Mouse (Mus musculus) kidney, postnatal 0 days (tissue): ENCODE data around the gene Tm4sf5. TPM values are rescaled to one million over a fixed set of nuclear protein-coding genes. Genes with fewer than 3 reads are reported as not detected.
A peak's percentile ranks its signal among the peaks of the same experiment; 100 is the strongest.
"Not testable (repeated sequence)": the region's sequence is repeated elsewhere in the genome, so short reads cannot be mapped to it uniquely, and the experiment has no call there.

Experiments
- ATAC-seq: fragments of 200-750 bp; cut with Nextera tagmentation; replicated peaks from 2 replicates; pipeline ENCODE4 v1.8.0; 2017; ENCODE audit warnings: low read depth, moderate number of reproducible peaks, moderate TSS enrichment, moderate library complexity; ENCODE audit not compliant: low FRiP score
- DNase-seq: peaks from one replicate; pipeline ENCODE4 v3.0.0-alpha.2; 2016; ENCODE audit warnings: low spot score
- H3K27ac ChIP-seq: fragments of 300-500 bp; sonication (generic); 2 replicates; pipeline ENCODE4 v1.5.1; 2014; ENCODE audit warnings: mild to moderate bottlenecking
- H3K27me3 ChIP-seq: fragments of 300-500 bp; sonication (generic); 2 replicates; pipeline ENCODE4 v1.6.1; 2014; ENCODE audit warnings: low read length, mixed read lengths; ENCODE audit not compliant: insufficient read depth
- H3K36me3 ChIP-seq: fragments of 300-500 bp; sonication (generic); 2 replicates; pipeline ENCODE4 v1.6.1; 2014; ENCODE audit warnings: low read length, mixed read lengths; ENCODE audit not compliant: insufficient read depth
- H3K4me1 ChIP-seq: fragments of 300-500 bp; sonication (generic); replicated peaks from 2 replicates; pipeline ENCODE4 v1.6.1; 2014; ENCODE audit warnings: antibody characterized with exemption, low read length, mixed read lengths; ENCODE audit not compliant: insufficient read depth
- H3K4me2 ChIP-seq: fragments of 300-500 bp; sonication (generic); 2 replicates; pipeline ENCODE4 v1.6.1; 2014; ENCODE audit warnings: mild to moderate bottlenecking, low read length, moderate library complexity, mixed read lengths
- H3K4me3 ChIP-seq: fragments of 300-500 bp; sonication (generic); replicated peaks from 2 replicates; pipeline ENCODE4 v1.5.1; 2014; ENCODE audit warnings: low read depth, low read length
- H3K9ac ChIP-seq: fragments of 300-500 bp; sonication (generic); 2 replicates; pipeline ENCODE4 v1.6.1; 2014; ENCODE audit warnings: low read depth, low read length
- H3K9me3 ChIP-seq: fragments of 300-500 bp; sonication (generic); replicated peaks from 2 replicates; pipeline ENCODE4 v1.6.1; 2016; ENCODE audit warnings: low read length, inconsistent platforms, mixed read lengths
- CTCF ChIP-seq: IDR thresholded peaks from 2 replicates; pipeline ENCODE4 v1.5.1; 2016; ENCODE audit warnings: antibody characterized with exemption, low read depth, mild to moderate bottlenecking, moderate library complexity
- WGBS: fragments of 180-500 bp; shearing (Covaris S2); extraction: QIAGEN DNeasy Blood & Tissue Kit; methylation state at CpG from one replicate; pipeline ENCODE4 v1.1.7; 2014; 5-methylcytosine and 5-hydroxymethylcytosine counted together
- polyA plus RNA-seq: library from polyadenylated mRNA; unstranded; fragments of >200 nt; fragmentation: Nextera tagmentation; extraction: Ambion mirVana; gene quantifications from 2 replicates; pipeline ENCODE4 v1.2.1, GENCODE M21; 2015

Tm4sf5 gene
- polyA plus RNA-seq, 1 experiment from 2014 or later: 1.5 TPM

- not testable (repeated sequence) for ATAC-seq, H3K9me3 ChIP-seq, H3K9ac ChIP-seq, H3K4me2 ChIP-seq, H3K27ac ChIP-seq, H3K4me1 ChIP-seq, DNase-seq, H3K27me3 ChIP-seq, H3K4me3 ChIP-seq
- peaks cover 20% of the 10 kb centered on the region for H3K36me3 ChIP-seq
- 84% methylated on average over 8 of the region's 8 CpGs for WGBS
- peak; percentile 32; the same call in 1 of the 2 replicates for TF ChIP-seq CTCF
These were observed 18.4 kb downstream of the Tm4sf5 start for GRCm38 (mm10) chr11:70523306-70523989.

- DNase-seq (no peak), ATAC-seq (no peak)
- H3K27ac ChIP-seq: no peak overlapping the region
- no peaks in the 10 kb centered on the region for H3K9me3 ChIP-seq
- peak overlapping the region; percentile 77 for H3K4me3 ChIP-seq
- peak overlapping the region; percentile 31; the same call in 1 of the 2 replicates for H3K9ac ChIP-seq
- no peaks in the 10 kb centered on the region for H3K27me3 ChIP-seq
- TF ChIP-seq CTCF: no peak
- WGBS: 7% methylated on average over 8 of the region's 8 CpGs
- H3K36me3 ChIP-seq: peaks cover 23% of the 10 kb centered on the region
- H3K4me2 ChIP-seq: peak overlapping the region; percentile 48
- peaks cover 5% of the 10 kb centered on the region; the same call in 1 of the 2 replicates for H3K4me1 ChIP-seq
These were observed 19.7 kb downstream of the Tm4sf5 start for GRCm38 (mm10) chr11:70524782-70525181.

DNA sequence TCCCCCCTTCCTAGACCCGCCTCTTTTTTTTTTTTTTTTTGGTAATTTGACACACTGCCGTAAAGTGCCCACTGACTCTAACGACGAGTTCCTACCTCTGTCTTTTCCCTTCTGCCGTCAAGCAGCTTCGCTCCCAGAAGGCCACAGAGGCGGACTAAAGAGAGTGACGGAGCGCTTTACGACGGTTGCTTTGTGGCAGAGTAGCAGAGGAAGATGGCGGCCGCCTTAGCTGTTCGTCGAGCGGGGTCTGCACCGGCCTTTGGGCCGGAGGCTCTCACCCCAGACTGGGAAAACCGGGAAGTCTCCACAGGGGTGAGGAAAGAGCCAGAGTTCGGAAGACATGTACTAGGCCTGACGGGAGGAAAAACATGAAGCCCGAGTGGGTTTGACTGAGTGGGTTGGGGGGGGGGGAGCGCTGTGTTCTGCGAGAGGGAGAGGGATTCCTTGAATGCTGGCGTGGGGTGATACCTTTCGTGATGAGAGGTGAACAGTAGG lies 20.2 kb downstream of the Tm4sf5 start, which contains the start of gene Psmb6:
Psmb6 (plus strand) TSS at position 184 of the 495 bp plus-strand sequence.
- peak within 1 kb of the TSS; percentile 73 for H3K4me2 ChIP-seq
- peak; percentile 99 for DNase-seq
- peak within 1 kb of the TSS; percentile 75 for H3K9ac ChIP-seq
- peak within 1 kb of the TSS; percentile 77 for H3K4me3 ChIP-seq
- under 1% methylated on average over 25 of the region's 26 CpGs for WGBS
- TF ChIP-seq CTCF: no peak
- H3K36me3 ChIP-seq: peaks cover 23% of the 10 kb centered on the region
- no peak within 1 kb of the TSS; the same call in 1 of the 2 replicates for H3K27ac ChIP-seq
- H3K4me1 ChIP-seq: peaks cover 5% of the 10 kb centered on the region; the same call in 1 of the 2 replicates
- H3K27me3 ChIP-seq: no peaks in the 10 kb centered on the region
- no peaks in the 10 kb centered on the region for H3K9me3 ChIP-seq
- peak; percentile 93 for ATAC-seq

DNA sequence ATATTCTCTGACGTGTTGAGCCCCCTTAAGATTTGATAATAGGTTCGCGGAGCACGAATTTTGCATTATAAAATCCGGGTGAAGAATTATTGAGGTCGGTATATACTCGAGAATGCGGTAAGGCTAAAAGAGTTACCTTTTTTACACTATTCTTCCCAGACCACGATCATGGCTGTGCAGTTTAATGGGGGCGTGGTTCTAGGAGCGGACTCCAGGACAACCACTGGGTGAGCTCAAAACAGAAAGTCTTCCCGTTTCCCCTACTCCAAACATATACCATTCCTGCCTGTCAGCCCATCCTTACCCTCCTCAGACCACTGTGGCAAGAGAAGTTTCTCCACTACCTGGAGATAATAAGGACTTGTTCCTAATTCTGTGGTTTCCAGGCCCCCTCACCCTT lies 20.7 kb downstream of the Tm4sf5 start:
- DNase-seq (peak; percentile 33), ATAC-seq (peak; percentile 38; the same call in 1 of the 2 replicates)
- H3K27ac ChIP-seq: no peak overlapping the region; the same call in 1 of the 2 replicates

DNA sequence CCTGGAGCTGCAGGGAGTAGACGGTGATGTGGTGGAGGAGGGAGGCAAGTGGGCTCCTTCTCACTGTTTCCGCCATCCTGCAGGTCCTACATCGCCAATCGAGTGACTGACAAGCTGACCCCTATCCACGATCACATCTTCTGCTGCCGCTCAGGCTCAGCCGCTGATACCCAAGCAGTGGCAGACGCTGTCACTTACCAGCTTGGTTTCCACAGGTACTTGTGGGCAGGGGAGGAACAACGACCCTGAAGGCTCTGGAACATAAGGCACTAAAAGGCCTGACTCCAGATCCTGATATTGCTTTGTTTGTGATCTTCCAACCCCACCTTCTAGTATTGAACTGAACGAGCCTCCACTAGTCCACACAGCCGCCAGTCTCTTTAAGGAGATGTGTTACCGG lies 21.2 kb downstream of the Tm4sf5 start:
- no peaks in the 10 kb centered on the region for H3K27me3 ChIP-seq
- H3K4me1 ChIP-seq: peaks cover 5% of the 10 kb centered on the region; the same call in 1 of the 2 replicates
- H3K4me2 ChIP-seq: peak overlapping the region; percentile 73
- peaks cover 23% of the 10 kb centered on the region for H3K36me3 ChIP-seq
- H3K9ac ChIP-seq: peak overlapping the region; percentile 75
- 84% methylated on average over 12 of the region's 12 CpGs for WGBS
- no peak for ATAC-seq
- no peak for TF ChIP-seq CTCF
- no peak for DNase-seq
- H3K9me3 ChIP-seq: no peaks in the 10 kb centered on the region
- no peak overlapping the region for H3K27ac ChIP-seq
- H3K4me3 ChIP-seq: peak overlapping the region; percentile 77; the same call in 1 of the 2 replicates

More for the DNA sequence above, 20.7 kb downstream of the Tm4sf5 start:
- Histone ChIP-seq H3K27me3 (no peaks in the 10 kb centered on the region), H3K9me3 (no peaks in the 10 kb centered on the region), H3K4me1 (peaks cover 5% of the 10 kb centered on the region; the same call in 1 of the 2 replicates), H3K4me2 (peak overlapping the region; percentile 73), H3K9ac (peak overlapping the region; percentile 75), H3K4me3 (peak overlapping the region; percentile 77), H3K36me3 (peaks cover 23% of the 10 kb centered on the region)
- TF ChIP-seq CTCF: no peak
- 2% methylated on average over 12 of the region's 12 CpGs for WGBS

- Histone ChIP-seq H3K27ac (no peak overlapping the region), H3K9me3 (no peaks in the 10 kb centered on the region), H3K9ac (no peak overlapping the region), H3K4me3 (no peak overlapping the region), H3K27me3 (no peaks in the 10 kb centered on the region), H3K4me2 (no peak overlapping the region), H3K36me3 (peaks cover 23% of the 10 kb centered on the region), H3K4me1 (peaks cover 5% of the 10 kb centered on the region; the same call in 1 of the 2 replicates)
- WGBS: 82% methylated on average over 7 of the region's 7 CpGs
- DNase-seq (no peak), ATAC-seq (no peak)
- TF ChIP-seq CTCF: no peak
These were observed 23.6 kb downstream of the Tm4sf5 start for GRCm38 (mm10) chr11:70528610-70529009.
